Mouse (Mus musculus) forebrain, postnatal 0 days (tissue): Measurements from ENCODE around the gene Kank1. TPM values are rescaled to one million over a fixed set of nuclear protein-coding genes. Genes with fewer than 3 reads are reported as not detected.

Experiments used
- ATAC-seq: fragments of 200-750 bp; cut with Nextera tagmentation; 2 replicates; pipeline ENCODE4 v1.8.0; 2017; ENCODE audit warnings: mild to moderate bottlenecking, moderate library complexity
- DNase-seq: peaks from one replicate; pipeline ENCODE4 v3.0.0-alpha.2; 2015
- H3K27ac ChIP-seq: fragments of 300-500 bp; sonication (generic); 2 replicates; pipeline ENCODE4 v1.5.1; 2014; ENCODE audit warnings: low read depth, mild to moderate bottlenecking, antibody characterized with exemption, low read length, moderate library complexity, mixed read lengths
- H3K27me3 ChIP-seq: fragments of 300-500 bp; sonication (generic); 2 replicates; pipeline ENCODE4 v1.6.1; 2014; ENCODE audit warnings: mild to moderate bottlenecking, low read length, mixed read lengths; ENCODE audit not compliant: insufficient read depth
- H3K36me3 ChIP-seq: fragments of 300-500 bp; sonication (generic); 2 replicates; pipeline ENCODE4 v1.6.1; 2014; ENCODE audit warnings: mild to moderate bottlenecking, moderate library complexity; ENCODE audit not compliant: insufficient read depth
- H3K4me1 ChIP-seq: fragments of 300-500 bp; sonication (generic); 2 replicates; pipeline ENCODE4 v1.6.1; 2014; ENCODE audit warnings: antibody characterized with exemption; ENCODE audit not compliant: insufficient read depth
- H3K4me2 ChIP-seq: fragments of 300-500 bp; sonication (generic); 2 replicates; pipeline ENCODE4 v1.6.1; 2014; ENCODE audit warnings: low read depth, mild to moderate bottlenecking, moderate library complexity
- H3K4me3 ChIP-seq: fragments of 300-500 bp; sonication (generic); 2 replicates; pipeline ENCODE4 v1.5.1; 2014; ENCODE audit warnings: low read depth, low read length, mixed read lengths
- H3K9ac ChIP-seq: fragments of 300-500 bp; sonication (generic); 2 replicates; pipeline ENCODE4 v1.6.1; 2014; ENCODE audit warnings: mild to moderate bottlenecking
- H3K9me3 ChIP-seq: fragments of 300-500 bp; sonication (generic); 2 replicates; pipeline ENCODE4 v1.6.1; 2016; ENCODE audit warnings: low read length
- CTCF ChIP-seq: sonication (generic); IDR thresholded peaks from 2 replicates; pipeline ENCODE4 v1.5.1; 2016; ENCODE audit warnings: antibody characterized with exemption, control low read depth, low read depth
- WGBS: fragments of 180-500 bp; shearing (Covaris S2); extraction: QIAGEN DNeasy Blood & Tissue Kit; methylation state at CpG from one replicate; pipeline ENCODE4 v1.1.7; 2014; 5-methylcytosine and 5-hydroxymethylcytosine counted together
- polyA plus RNA-seq: library from polyadenylated mRNA; unstranded; fragments of >200 nt; fragmentation: Nextera tagmentation; extraction: Ambion mirVana; gene quantifications from 2 replicates; pipeline ENCODE4 v1.2.1, GENCODE M21; 2015
- total RNA-seq: library from RNA; depleted of rRNA; stranded (reverse); fragments of >200 nt; gene quantifications from 2 replicates; pipeline ENCODE4 v1.2.3, GENCODE M21; 2014

The Kank1 gene
- total and polyA plus RNA-seq, 2 experiments from 2014 or later, result 3.9 to 10.8 TPM

DNA sequence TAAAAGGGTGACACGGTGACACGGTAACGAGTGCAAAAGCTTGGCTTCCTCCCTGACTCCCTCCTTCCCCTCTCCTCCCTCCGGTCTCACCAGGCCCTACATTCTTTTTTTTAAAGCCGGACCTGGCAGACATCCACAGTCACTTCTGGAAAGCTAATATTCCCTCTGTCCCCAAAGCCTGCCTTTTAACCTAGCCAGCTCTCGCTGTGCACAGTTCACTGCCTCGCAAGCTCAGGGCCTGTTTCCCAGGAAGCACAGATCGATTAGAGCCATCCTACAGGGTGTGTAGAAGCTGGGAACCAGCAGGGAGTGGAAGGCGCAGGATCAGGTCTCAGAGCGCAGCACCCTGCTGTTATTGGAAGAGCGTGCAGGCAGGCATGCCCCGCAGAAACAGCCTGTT lies 138.2 kb downstream of the Kank1 start:
- H3K9ac ChIP-seq, result no peak overlapping the region
- WGBS, result 9% methylated on average over 12 of the region's 12 CpGs
- no peaks in the 10 kb centered on the region for H3K36me3 ChIP-seq
- no peak overlapping the region for H3K4me2 ChIP-seq
- no peak for TF ChIP-seq CTCF
- ATAC-seq (peak; percentile 36), DNase-seq (peak; percentile 22)
- H3K4me1 ChIP-seq, result peaks cover 6% of the 10 kb centered on the region; the same call in 1 of the 2 replicates
- H3K4me3 ChIP-seq, result no peak overlapping the region
- H3K27me3 ChIP-seq, result peaks cover 5% of the 10 kb centered on the region; the same call in 1 of the 2 replicates
- H3K9me3 ChIP-seq, result no peaks in the 10 kb centered on the region
- no peak overlapping the region for H3K27ac ChIP-seq

DNA sequence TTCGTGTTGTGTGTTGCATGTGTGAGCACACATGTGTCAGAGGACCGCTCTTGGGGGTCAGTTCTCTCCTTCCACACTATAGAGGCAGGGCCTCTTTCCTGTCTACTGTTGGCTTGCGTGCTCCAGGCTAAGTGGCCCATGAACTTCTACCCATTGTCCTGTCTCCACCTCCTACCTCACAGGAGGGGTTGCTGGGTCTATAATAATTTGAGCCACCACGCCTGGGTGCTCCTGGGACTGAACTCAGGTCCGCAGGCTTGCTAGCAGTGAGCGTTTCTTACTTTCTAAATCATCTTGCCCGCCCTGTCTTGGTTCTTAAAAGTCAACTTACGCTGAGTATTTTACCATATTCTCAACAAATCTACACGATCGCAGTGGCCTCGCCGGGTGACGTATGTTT lies 140.1 kb downstream of the Kank1 start:
- H3K4me3 ChIP-seq, result no peak overlapping the region
- no peak overlapping the region for H3K4me2 ChIP-seq
- DNase-seq (no peak), ATAC-seq (no peak)
- H3K9ac ChIP-seq, result no peak overlapping the region
- no peaks in the 10 kb centered on the region for H3K9me3 ChIP-seq
- WGBS, result 89% methylated on average over 13 of the region's 13 CpGs
- no peak for TF ChIP-seq CTCF
- peaks cover 6% of the 10 kb centered on the region; the same call in 1 of the 2 replicates for H3K4me1 ChIP-seq
- no peaks in the 10 kb centered on the region for H3K36me3 ChIP-seq
- no peak overlapping the region for H3K27ac ChIP-seq
- H3K27me3 ChIP-seq, result peaks cover 5% of the 10 kb centered on the region; the same call in 1 of the 2 replicates

DNA sequence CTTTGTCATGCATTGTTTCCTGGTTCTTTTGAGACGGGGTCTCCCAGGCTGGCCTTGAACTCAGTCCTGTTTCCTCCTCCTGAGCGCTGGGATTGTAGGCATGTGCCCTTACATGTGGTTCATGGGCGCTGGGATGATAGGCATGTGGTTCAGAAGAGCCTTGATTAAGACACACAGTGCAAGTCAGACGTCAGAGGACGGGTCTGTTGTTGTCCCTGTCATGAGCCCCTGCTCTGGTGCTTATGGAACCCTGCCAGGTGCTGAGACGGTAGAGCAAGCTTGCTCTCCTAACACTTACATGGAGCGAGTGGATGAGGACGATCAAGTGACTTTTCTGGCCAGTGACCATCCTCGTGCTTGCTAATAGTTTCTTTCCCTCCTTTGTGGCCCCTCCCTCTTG lies 143.9 kb downstream of the Kank1 start:
- Histone ChIP-seq H3K4me1 (no peaks in the 10 kb centered on the region), H3K27me3 (no peaks in the 10 kb centered on the region), H3K4me2 (no peak overlapping the region), H3K27ac (no peak overlapping the region), H3K9ac (no peak overlapping the region), H3K36me3 (no peaks in the 10 kb centered on the region), H3K4me3 (no peak overlapping the region), H3K9me3 (no peaks in the 10 kb centered on the region)
- TF ChIP-seq CTCF, result no peak
- ATAC-seq, result no peak
- 84% methylated on average over 9 of the region's 9 CpGs for WGBS
- DNase-seq, result no peak

DNA sequence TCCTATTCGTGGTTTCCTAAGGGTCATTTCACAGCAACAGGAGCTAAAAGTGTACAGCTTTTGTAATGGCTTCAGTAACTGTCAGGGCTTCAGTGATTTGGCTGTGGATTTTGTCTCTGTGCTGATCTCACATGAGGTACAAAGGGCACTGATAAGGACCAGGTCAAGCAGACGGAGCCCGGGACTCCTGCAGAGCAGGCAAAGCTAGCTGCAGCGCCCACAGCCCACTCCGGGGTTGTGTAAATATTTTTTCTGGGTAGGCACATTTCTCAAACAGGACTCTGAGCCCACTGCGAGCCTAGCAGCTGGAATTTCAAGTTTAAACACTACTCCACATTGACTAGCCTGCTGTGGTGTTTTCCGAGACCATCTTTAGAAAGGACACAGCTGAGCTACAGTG lies 145.2 kb downstream of the Kank1 start:
- Histone ChIP-seq H3K36me3 (no peaks in the 10 kb centered on the region), H3K4me1 (no peaks in the 10 kb centered on the region), H3K27me3 (no peaks in the 10 kb centered on the region), H3K4me2 (no peak overlapping the region), H3K4me3 (no peak overlapping the region), H3K9ac (no peak overlapping the region), H3K27ac (no peak overlapping the region), H3K9me3 (no peaks in the 10 kb centered on the region)
- DNase-seq, result no peak
- ATAC-seq, result no peak
- WGBS, result 65% methylated on average over 7 of the region's 7 CpGs
- no peak for TF ChIP-seq CTCF

DNA sequence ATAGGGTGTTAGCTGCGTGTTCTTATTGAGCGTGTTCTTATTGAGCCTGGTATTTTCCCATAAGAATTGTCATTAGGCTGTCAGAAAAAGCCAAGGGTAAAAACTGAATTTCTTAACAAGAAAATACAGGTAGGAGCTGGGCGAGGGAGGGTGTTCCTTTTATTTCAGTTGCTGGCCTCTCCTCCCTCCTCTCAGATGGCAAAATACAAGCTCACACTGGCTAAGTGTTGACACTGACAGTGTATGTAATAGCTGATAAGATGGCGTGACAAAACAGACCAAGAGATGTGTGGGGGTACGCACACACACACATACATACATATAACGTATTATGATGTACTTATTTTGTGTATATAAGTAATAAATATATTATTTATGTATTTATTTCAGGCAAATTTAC lies 145.7 kb downstream of the Kank1 start:
- DNase-seq (no peak), ATAC-seq (no peak)
- no peak overlapping the region for H3K27ac ChIP-seq
- no peaks in the 10 kb centered on the region for H3K9me3 ChIP-seq
- no peaks in the 10 kb centered on the region for H3K36me3 ChIP-seq
- H3K4me1 ChIP-seq, result no peaks in the 10 kb centered on the region
- WGBS, result 88% methylated on average over 6 of the region's 6 CpGs
- no peak for TF ChIP-seq CTCF
- H3K4me3 ChIP-seq, result no peak overlapping the region
- no peak overlapping the region for H3K9ac ChIP-seq
- no peak overlapping the region for H3K4me2 ChIP-seq
- H3K27me3 ChIP-seq, result no peaks in the 10 kb centered on the region

DNA sequence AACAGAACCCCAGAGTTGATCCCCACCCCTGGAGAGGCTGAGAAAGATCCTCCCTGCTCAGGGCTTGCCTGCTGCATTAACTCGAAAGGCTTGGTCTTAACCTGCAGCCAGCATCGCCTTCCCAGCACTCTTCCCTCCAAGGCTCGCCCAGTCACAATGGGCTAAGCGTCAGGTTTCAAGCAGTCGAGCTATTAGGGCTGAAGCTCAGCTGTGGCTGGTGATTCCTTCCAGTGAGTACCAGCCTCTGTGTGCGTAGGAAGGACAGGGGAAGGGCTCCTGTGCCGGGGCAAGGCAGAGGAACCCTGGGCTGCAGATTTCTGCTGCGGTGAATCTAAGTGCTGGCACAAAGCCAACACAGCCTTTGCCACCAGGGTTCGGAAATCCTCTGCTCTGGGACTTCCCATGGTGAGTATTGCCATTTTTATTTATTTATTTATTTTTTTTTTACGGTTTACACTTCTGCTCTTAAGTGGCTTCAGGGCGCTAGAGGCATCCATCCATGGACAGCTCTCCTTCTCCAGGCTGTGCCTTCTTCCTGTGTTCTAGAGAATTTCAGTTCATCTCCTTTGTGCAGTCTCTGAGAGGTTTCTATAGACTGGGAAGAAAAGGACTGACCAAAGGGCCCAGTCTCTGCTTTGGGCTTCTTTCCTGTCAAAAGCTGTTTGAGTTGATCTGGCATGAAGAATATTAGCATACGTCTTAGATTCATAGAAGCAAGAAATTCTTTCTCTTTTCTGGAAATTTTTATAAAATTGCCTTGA lies 146.8 kb downstream of the Kank1 start:
- Histone ChIP-seq H3K9ac (no peak overlapping the region), H3K4me1 (no peaks in the 10 kb centered on the region), H3K9me3 (no peaks in the 10 kb centered on the region), H3K36me3 (no peaks in the 10 kb centered on the region), H3K4me3 (no peak overlapping the region), H3K27me3 (no peaks in the 10 kb centered on the region), H3K4me2 (no peak overlapping the region), H3K27ac (no peak overlapping the region)
- DNase-seq (no peak), ATAC-seq (no peak)
- TF ChIP-seq CTCF, result no peak
- 16% methylated on average over 12 of the region's 12 CpGs for WGBS

DNA sequence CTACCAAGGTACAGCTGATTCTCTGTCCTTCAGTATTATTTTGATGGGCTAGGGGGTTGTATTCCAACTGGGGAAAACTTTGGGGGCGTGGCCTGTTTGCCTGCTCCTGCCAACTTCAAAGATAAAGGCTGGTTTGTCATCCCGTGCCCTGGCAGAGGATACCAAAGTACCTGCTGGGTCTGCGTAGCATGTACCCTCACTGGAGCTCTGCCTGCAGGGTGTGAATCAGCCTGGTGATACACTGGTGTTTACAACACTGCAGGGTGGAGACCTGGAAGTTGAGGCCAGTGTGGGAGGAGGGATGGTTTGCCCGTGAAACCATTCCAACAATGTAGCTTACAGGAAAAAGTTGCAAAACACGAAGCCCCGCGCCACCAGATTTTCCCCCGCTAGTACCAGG lies 149.2 kb downstream of the Kank1 start:
- 73% methylated on average over 8 of the region's 8 CpGs for WGBS

More for the DNA sequence above, 149.2 kb downstream of the Kank1 start:
- ATAC-seq (no peak), DNase-seq (no peak)
- H3K27ac ChIP-seq, result no peak overlapping the region
- no peak overlapping the region for H3K4me2 ChIP-seq
- no peak for TF ChIP-seq CTCF
- no peak overlapping the region for H3K4me3 ChIP-seq
- H3K27me3 ChIP-seq, result no peaks in the 10 kb centered on the region
- no peaks in the 10 kb centered on the region for H3K9me3 ChIP-seq
- no peak overlapping the region for H3K9ac ChIP-seq
- no peaks in the 10 kb centered on the region for H3K36me3 ChIP-seq
- H3K4me1 ChIP-seq, result no peaks in the 10 kb centered on the region
